Mouse (Mus musculus): ENCODE data around the gene Tmem206.

DNA sequence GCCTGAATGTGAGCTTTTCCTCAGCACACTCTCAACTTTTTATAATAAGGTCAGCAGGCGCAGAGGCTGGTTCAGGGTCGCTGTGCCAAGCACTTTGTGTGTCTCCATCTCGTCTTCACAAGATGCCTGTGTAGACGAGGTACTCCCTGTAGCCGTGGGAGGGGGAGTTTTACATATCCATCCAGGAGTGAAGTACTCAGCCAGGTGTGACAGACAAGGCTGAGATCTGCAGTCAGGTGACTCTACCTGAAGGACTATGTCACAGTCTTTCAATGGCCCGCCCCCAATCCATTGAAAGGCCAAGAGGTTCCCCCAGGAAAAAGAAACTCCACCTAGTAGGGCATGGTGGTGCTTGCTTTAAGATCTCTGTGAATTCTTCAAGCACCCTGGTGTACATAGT is 12.6 kb upstream of the Tmem206 start:
- TF ChIP-seq CTCF (IDR thresholded peaks at IDR 0.05; ENCODE audit: low read depth) (no peak), EP300 (IDR thresholded peaks at IDR 0.05; ENCODE audit: low read depth) (no peak)

Data from liver, postnatal 0 days (tissue).